Mouse (Mus musculus): Measurements from ENCODE around the gene Zfp423.

Gene Zfp423

DNA sequence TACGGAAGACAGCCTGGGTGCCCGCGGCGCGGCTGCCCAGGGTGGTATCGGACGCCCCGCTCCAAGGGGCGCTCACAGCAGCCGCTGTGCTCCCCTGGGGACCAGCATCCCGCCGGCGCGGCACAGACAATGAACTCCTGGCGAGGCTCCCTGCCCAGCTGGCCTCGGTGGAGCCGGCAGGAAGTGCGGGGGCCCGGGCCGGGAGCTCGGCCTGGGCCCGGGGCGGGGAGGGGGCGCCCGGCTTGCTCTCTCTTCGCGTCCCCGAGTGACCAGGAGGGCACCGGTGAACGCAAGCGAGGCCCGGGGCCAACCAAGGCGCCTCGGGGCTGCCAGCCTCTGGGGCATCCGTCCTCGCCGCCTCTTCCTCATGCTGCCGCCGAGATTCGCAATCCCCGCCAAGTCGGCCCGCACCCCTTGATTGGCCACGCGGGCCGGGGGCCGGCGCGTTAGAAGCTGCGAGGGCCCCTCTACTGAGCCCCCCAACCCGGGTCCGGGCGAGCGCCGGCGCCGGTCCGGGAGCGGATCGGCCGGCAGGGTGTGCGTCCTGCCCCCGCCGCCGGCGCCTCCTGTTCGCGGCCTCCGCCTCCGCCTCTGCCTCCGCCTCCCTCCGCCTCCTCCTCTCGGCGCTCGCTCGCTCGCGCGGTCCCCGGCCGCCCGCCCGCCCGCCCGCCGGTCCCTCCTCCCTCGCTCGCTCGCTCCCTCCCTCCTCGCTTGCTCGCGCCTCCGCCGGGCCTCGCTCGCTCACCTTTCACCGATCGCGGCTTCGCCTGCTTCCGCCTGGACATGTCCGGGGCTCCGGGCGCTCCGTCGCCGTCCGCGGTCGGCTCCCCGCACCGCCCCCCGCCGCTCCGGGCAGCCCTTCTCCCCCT is 710 bp downstream of the Zfp423 start:
- TF ChIP-seq POU5F1 (IDR thresholded peaks at IDR 0.05; ENCODE audit: borderline replicate concordance, low read length): no peak
- no peak for TF ChIP-seq CTCF (conservative IDR thresholded peaks at IDR 0.05; ENCODE audit: low read length)
- no peak for TF ChIP-seq NANOG (IDR thresholded peaks at IDR 0.05; ENCODE audit: borderline replicate concordance, low read length)
- Histone ChIP-seq H3K4me3 (replicated peaks; ENCODE audit: low read length) (peak overlapping the region; percentile 94), H3K27me3 (ENCODE audit: insufficient read depth, low read length) (peaks cover 72% of the 10 kb centered on the region), H3K36me3 (ENCODE audit: insufficient read depth, low read length) (peaks cover 4% of the 10 kb centered on the region; the same call in 1 of the 2 replicates), H3K4me1 (replicated peaks; ENCODE audit: low read depth, low read length) (peaks cover 63% of the 10 kb centered on the region), H3K9me3 (ENCODE audit: low read length) (no peaks in the 10 kb centered on the region)

DNA sequence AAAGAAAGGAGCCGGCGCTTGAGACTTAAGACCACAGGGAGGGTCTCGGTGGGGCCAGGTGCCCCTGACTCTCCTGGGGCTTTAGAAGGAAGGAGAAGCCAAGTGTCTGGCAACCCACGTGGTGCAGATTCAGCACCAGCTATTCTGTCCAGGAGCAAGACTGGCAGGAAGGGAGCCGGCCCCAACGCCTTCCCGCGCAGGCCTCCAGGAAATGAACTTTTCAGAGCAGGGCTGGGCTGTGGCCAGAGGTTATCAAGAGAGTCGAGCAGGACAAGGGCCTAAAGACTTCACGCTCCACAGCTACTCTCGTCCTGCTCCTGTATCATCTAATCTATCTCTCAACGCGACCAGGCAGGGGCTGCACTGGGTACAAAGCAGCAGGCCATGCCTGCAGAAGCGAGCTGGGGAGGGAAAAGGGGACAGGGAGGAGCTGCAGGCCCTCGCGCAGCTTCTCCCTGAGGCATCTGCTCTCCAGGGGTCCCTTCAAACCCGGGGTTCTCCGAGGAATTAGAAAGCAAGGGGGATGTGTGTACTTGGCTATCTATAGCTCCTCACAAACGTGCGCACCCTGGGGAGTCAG is 1.4 kb downstream of the Zfp423 start:
- Histone ChIP-seq H3K27me3 (ENCODE audit: insufficient read depth, low read length) (peaks cover 65% of the 10 kb centered on the region), H3K4me3 (replicated peaks; ENCODE audit: low read length) (peak overlapping the region; percentile 94)
- no peak for TF ChIP-seq CTCF (conservative IDR thresholded peaks at IDR 0.05; ENCODE audit: low read length)
- no peak for TF ChIP-seq POU5F1 (IDR thresholded peaks at IDR 0.05; ENCODE audit: borderline replicate concordance, low read length)
- TF ChIP-seq NANOG (IDR thresholded peaks at IDR 0.05; ENCODE audit: borderline replicate concordance, low read length): no peak

DNA sequence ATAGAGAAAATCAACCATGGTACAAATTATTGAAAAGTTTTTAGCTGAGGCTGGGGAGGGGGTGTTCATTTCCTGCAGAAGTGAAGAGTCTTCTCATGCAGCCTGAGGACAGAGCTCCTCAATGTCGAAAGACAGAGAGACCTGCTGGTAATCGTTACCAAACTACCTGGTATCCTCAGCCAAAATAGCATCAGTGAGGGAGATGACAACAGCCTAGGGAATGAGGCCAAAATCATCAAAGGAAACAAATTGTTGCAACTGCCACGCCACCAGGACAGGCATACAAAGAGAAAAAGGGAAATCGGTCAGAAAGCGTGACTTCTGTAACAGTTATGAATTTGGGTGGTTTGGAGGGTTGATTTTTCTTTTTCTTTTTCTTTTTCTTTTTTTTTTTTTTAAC is 3.4 kb downstream of the Zfp423 start:
- peaks cover 47% of the 10 kb centered on the region for H3K4me1 ChIP-seq (replicated peaks; ENCODE audit: low read depth, low read length)
- H3K4me3 ChIP-seq (replicated peaks; ENCODE audit: low read length): no peak overlapping the region
- H3K36me3 ChIP-seq (ENCODE audit: insufficient read depth, low read length): peaks cover 4% of the 10 kb centered on the region; the same call in 1 of the 2 replicates
- peaks cover 45% of the 10 kb centered on the region for H3K27me3 ChIP-seq (ENCODE audit: insufficient read depth, low read length)
- TF ChIP-seq POU5F1 (IDR thresholded peaks at IDR 0.05; ENCODE audit: borderline replicate concordance, low read length) (no peak), CTCF (conservative IDR thresholded peaks at IDR 0.05; ENCODE audit: low read length) (no peak), NANOG (IDR thresholded peaks at IDR 0.05; ENCODE audit: borderline replicate concordance, low read length) (no peak)
- no peaks in the 10 kb centered on the region for H3K9me3 ChIP-seq (ENCODE audit: low read length)

More for the DNA sequence above, 1.4 kb downstream of the Zfp423 start:
- peaks cover 59% of the 10 kb centered on the region for H3K4me1 ChIP-seq (replicated peaks; ENCODE audit: low read depth, low read length)
- peaks cover 4% of the 10 kb centered on the region; the same call in 1 of the 2 replicates for H3K36me3 ChIP-seq (ENCODE audit: insufficient read depth, low read length)
- no peaks in the 10 kb centered on the region for H3K9me3 ChIP-seq (ENCODE audit: low read length)

DNA sequence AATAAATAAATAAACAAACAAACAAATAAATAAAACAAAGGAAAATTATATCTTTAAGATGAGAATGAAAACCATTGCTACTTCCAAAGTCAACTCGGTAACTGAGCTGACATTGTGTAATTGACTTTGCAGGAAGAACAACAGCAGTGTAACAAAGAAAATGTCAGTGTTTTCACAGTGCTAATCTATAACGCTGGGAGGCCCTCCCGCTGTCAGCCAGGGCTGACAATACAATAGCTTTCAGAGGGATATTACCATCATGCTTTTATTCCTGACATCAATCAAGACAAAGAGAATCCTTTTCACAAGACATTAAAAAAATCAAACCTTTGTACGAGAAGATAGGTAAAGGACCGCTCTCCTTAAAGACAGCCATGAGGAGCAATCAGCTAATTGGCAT is 5.9 kb downstream of the Zfp423 start:
- no peak for TF ChIP-seq CTCF (conservative IDR thresholded peaks at IDR 0.05; ENCODE audit: low read length)
- TF ChIP-seq NANOG (IDR thresholded peaks at IDR 0.05; ENCODE audit: borderline replicate concordance, low read length): peak; percentile 30; the same call in 1 of the 2 replicates
- no peak for TF ChIP-seq POU5F1 (IDR thresholded peaks at IDR 0.05; ENCODE audit: borderline replicate concordance, low read length)

GRCm38 (mm10) chr8:87952298-87952697 is 7.1 kb downstream of the Zfp423 start:
- Histone ChIP-seq H3K9me3 (ENCODE audit: low read length) (no peaks in the 10 kb centered on the region), H3K27me3 (ENCODE audit: insufficient read depth, low read length) (peaks cover 17% of the 10 kb centered on the region), H3K4me1 (replicated peaks; ENCODE audit: low read depth, low read length) (peaks cover 61% of the 10 kb centered on the region), H3K36me3 (ENCODE audit: insufficient read depth, low read length) (peaks cover 4% of the 10 kb centered on the region; the same call in 1 of the 2 replicates), H3K4me3 (replicated peaks; ENCODE audit: low read length) (no peak overlapping the region)
- TF ChIP-seq POU5F1 (IDR thresholded peaks at IDR 0.05; ENCODE audit: borderline replicate concordance, low read length) (no peak), NANOG (IDR thresholded peaks at IDR 0.05; ENCODE audit: borderline replicate concordance, low read length) (no peak), CTCF (conservative IDR thresholded peaks at IDR 0.05; ENCODE audit: low read length) (no peak)

More for the DNA sequence above, 5.9 kb downstream of the Zfp423 start:
- Histone ChIP-seq H3K9me3 (ENCODE audit: low read length) (no peaks in the 10 kb centered on the region), H3K27me3 (ENCODE audit: insufficient read depth, low read length) (peaks cover 29% of the 10 kb centered on the region), H3K4me3 (replicated peaks; ENCODE audit: low read length) (no peak overlapping the region), H3K4me1 (replicated peaks; ENCODE audit: low read depth, low read length) (peaks cover 59% of the 10 kb centered on the region), H3K36me3 (ENCODE audit: insufficient read depth, low read length) (peaks cover 4% of the 10 kb centered on the region; the same call in 1 of the 2 replicates)

DNA sequence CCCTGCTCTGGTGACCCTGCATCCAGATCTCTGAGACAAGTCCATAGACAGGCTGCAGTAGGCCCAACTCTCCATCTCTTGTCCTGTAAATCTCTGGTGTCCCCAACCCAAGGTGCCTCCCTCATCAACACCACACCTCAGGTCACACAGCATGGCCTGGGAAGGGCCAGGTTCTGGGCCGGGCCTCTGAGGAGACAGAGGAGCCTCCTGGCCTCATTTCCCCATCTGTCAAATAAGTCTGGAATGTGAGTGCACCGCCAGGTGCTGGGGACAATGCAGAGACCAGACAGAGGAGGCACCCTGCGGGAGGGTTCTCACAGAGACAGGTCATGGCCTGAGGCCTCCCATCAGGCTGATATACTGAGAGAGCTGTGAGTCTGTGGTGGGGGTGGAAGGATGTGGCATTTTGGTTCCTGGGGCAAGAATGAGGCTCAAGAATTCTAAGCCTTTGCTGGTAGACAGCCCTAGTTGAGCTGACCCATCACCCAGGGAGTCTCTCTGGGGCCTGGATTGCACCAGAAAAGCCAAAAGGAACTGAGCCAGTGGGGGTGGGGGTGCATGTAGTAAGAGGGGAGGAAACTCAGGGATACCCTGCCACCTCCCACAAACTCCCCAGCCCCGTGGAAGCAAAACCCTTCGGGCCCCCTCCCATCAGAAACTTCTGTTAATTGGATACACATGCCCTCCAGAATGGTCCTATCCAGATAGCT is 15.0 kb downstream of the Zfp423 start:
- Histone ChIP-seq H3K4me1 (replicated peaks; ENCODE audit: low read depth, low read length) (peaks cover 89% of the 10 kb centered on the region), H3K4me3 (replicated peaks; ENCODE audit: low read length) (peak overlapping the region; percentile 77), H3K9me3 (ENCODE audit: low read length) (no peaks in the 10 kb centered on the region), H3K27me3 (ENCODE audit: insufficient read depth, low read length) (peaks cover 10% of the 10 kb centered on the region), H3K36me3 (ENCODE audit: insufficient read depth, low read length) (no peaks in the 10 kb centered on the region)
- TF ChIP-seq NANOG (IDR thresholded peaks at IDR 0.05; ENCODE audit: borderline replicate concordance, low read length) (no peak), POU5F1 (IDR thresholded peaks at IDR 0.05; ENCODE audit: borderline replicate concordance, low read length) (no peak), CTCF (conservative IDR thresholded peaks at IDR 0.05; ENCODE audit: low read length) (no peak)

GRCm38 (mm10) chr8:87943651-87944091 is 15.7 kb downstream of the Zfp423 start:
- Histone ChIP-seq H3K36me3 (ENCODE audit: insufficient read depth, low read length) (no peaks in the 10 kb centered on the region), H3K9me3 (ENCODE audit: low read length) (no peaks in the 10 kb centered on the region), H3K4me1 (replicated peaks; ENCODE audit: low read depth, low read length) (peaks cover 89% of the 10 kb centered on the region), H3K4me3 (replicated peaks; ENCODE audit: low read length) (peak overlapping the region; percentile 77), H3K27me3 (ENCODE audit: insufficient read depth, low read length) (peaks cover 10% of the 10 kb centered on the region)
- no peak for TF ChIP-seq CTCF (conservative IDR thresholded peaks at IDR 0.05; ENCODE audit: low read length)
- TF ChIP-seq NANOG (IDR thresholded peaks at IDR 0.05; ENCODE audit: borderline replicate concordance, low read length): no peak
- no peak for TF ChIP-seq POU5F1 (IDR thresholded peaks at IDR 0.05; ENCODE audit: borderline replicate concordance, low read length)

DNA sequence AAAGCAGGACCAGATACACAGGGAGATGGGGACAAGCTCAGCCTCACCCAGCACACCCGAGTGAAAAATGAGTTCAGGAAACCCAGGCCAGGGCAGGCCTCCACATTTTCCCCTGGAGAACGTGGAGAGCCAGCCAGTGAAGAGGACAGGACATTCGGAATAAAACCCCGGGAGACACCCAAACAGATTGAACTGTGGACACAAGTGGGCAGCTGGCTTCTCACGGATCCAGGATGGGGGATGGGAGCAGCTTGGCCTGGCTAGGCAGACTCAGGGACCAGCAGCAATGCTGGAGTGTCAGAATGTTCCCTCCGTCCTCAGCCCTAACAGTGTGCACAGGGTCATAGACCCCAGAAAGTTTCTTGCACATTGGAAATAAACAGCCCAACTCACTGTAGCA is 18.7 kb downstream of the Zfp423 start:
- Histone ChIP-seq H3K4me1 (replicated peaks; ENCODE audit: low read depth, low read length) (peaks cover 89% of the 10 kb centered on the region), H3K9me3 (ENCODE audit: low read length) (no peaks in the 10 kb centered on the region), H3K4me3 (replicated peaks; ENCODE audit: low read length) (no peak overlapping the region), H3K36me3 (ENCODE audit: insufficient read depth, low read length) (no peaks in the 10 kb centered on the region), H3K27me3 (ENCODE audit: insufficient read depth, low read length) (peaks cover 10% of the 10 kb centered on the region)
- TF ChIP-seq NANOG (IDR thresholded peaks at IDR 0.05; ENCODE audit: borderline replicate concordance, low read length): no peak
- no peak for TF ChIP-seq CTCF (conservative IDR thresholded peaks at IDR 0.05; ENCODE audit: low read length)
- TF ChIP-seq POU5F1 (IDR thresholded peaks at IDR 0.05; ENCODE audit: borderline replicate concordance, low read length): no peak
